Mouse (Mus musculus): ENCODE data around the gene Urb1. TPM values are rescaled to one million over a fixed set of nuclear protein-coding genes. Genes with fewer than 3 reads are reported as not detected.

Gene Urb1
- total RNA-seq, 2 experiments from 2014 or later: 20.9 to 26.4 TPM

DNA sequence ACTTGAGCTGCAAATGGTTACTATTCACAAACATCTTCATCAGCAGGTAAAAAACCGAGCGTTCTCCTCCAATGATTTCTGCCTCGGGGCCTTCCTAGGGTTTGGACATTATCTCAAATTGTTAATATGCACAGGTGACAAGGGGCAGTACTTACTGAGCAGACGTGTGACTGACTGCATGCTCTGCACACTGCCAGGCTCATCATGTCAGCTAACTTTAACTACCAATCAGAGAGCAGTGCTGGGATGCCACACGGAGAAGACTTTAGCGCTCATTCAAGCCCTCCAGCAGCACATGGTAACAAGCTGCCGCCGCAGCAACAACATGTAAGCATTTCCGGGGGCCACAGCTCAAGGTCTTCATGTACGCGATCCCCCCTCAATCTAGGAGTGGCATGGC is 26.9 kb downstream of the Urb1 start:
- no peak for ATAC-seq (replicated peaks; ENCODE audit: low FRiP score, low TSS enrichment, poor library complexity, severe bottlenecking)

DNA sequence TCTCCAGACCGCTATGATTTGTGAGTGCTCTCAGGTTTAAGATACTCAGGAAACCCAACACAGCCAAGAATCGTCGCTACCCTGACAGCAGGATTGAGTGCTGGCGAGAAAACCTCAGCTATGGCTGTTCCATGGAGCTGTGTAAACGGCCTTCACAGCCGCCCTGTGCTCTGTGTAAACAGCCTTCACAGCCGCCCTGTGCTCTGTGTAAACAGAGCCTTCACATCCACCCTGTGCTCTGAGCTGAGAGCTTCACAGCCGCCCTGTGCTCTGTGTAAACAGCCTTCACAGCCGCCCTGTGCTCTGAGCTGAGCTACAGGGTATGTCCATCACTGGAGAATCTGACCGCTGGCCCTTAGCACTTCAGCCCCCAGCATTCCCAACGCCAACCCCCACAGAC is 30.4 kb downstream of the Urb1 start:
- ATAC-seq (replicated peaks; ENCODE audit: low FRiP score, low TSS enrichment, poor library complexity, severe bottlenecking): no peak

DNA sequence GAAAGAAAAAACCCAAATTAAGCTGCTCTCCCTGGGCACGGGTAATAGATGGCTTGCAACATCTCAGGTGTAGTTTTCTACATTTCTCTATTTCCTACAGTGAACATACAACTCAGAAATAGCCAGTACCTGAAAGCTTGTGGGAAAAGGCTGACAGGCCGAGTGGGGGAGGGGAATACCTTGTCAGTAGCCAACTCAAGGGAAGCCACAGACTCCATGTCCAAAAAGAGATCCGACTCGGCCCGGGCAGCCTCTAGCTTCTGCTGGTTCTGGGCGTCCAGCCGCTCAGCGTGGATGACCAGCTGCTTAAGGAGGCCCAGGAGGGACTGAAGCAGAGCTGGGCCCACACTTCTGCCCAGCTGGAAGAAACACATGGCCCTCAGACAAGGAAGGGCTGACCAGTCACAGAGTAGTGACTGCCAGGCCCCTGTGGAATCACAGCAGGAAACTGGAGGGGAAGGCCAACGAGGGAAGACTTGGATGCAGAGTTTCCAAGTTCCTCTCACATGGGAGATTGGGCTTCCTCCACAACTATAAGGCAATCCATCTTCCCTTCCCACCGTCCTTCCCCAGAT is 34.2 kb downstream of the Urb1 start:
- ATAC-seq (replicated peaks; ENCODE audit: low FRiP score, low TSS enrichment, poor library complexity, severe bottlenecking): no peak

DNA sequence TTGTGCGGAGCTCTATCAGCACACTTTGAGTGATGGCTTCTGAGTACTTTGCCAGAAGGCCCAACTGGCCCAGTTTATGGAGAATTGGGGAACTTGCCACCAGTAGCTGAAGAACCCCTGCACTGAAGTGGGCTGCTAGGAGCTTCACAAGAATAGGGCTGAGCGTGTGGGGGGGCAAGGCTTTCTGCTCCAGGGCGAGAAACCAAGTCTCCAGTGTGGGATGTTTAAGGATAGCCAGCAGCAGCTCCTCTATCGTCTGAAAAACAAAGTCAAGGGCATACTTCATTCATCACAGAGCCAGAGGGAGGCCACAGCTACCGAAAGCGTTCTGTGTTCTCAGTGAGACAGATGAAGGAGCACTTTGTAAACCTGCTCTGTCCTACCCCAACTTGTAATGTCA is 35.6 kb downstream of the Urb1 start:
- ATAC-seq (replicated peaks; ENCODE audit: low FRiP score, low TSS enrichment, poor library complexity, severe bottlenecking): no peak

DNA sequence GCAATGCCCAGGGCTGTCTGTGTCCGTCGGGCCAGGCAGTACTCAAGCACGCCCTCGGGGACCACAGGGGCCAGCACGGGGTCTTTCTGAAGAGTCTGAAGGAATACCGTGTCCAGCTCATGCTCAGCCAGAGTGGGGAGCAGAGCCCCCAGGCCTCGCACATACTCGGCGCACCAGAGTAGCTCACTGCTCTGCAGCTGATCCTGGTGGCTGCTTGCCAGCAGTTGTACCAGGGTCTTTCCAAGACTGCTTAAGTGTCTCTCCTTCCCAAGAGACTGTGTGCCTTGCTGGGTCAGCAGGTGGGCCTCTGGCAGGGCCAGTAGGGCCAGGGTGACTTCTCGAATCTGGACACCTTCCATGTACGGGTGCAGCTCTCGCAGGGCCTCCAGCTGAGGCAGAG is 36.0 kb downstream of the Urb1 start:
- ATAC-seq (replicated peaks; ENCODE audit: low FRiP score, low TSS enrichment, poor library complexity, severe bottlenecking): no peak

DNA sequence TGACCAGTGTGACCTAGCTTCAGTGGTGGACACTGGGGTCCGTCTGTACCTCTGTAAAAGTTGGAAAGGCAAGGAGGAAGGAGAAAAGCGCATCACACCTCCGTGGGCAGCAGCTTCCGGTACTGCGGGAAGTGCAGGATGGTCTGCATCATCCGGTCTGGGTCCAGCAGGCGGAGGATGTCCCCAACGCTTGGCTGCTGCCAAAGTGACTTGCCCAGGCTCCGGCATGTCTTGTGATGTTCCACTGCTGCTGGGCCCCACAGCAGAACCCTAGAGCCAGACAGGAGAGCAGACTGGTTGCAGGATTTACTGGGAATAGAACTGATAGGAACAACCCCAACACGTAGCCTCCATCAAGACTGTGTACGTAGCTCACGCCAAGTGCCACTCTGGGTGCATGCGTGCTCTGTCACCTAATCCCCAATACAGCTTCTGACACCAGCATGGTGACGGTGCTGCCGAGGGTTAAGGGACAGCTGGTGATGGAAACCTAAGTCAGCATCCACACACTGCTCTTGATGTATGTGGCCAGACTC is 43.2 kb downstream of the Urb1 start:
- no peak for ATAC-seq (replicated peaks; ENCODE audit: low FRiP score, low TSS enrichment, poor library complexity, severe bottlenecking)

DNA sequence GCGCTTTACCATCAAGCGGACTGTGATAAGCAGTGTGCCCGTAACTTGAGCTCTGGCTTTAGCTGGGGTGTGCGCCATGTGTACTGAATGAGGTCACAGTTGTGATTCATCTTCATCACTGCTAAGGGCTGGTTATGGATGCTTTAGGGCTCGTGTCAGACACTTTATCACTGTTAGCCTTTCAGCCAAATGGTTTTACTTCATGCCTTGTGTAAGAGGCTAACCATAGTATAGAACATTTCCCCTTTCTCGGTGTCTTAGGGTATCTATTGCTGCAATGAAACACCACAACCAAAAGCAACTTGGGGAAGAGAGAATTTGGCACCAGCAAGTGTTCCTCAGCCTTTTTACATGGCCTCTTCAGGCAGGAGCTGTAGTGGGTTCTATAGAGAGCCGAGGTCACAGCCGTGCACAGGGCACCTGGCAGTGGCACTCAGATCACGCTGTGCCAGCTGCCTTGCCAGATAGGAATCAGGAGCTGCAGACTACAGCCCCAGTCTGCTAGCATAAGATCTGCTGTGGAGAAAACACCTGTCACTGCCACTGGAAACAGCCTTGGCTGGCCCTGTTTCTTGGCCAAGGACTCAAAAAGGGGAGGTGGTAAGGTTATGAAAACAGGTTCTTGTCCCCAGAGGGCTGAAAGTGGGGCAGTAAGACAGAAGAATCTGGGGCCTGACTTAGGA is 44.9 kb downstream of the Urb1 start:
- ATAC-seq (replicated peaks; ENCODE audit: low FRiP score, low TSS enrichment, poor library complexity, severe bottlenecking): peak; percentile 80

DNA sequence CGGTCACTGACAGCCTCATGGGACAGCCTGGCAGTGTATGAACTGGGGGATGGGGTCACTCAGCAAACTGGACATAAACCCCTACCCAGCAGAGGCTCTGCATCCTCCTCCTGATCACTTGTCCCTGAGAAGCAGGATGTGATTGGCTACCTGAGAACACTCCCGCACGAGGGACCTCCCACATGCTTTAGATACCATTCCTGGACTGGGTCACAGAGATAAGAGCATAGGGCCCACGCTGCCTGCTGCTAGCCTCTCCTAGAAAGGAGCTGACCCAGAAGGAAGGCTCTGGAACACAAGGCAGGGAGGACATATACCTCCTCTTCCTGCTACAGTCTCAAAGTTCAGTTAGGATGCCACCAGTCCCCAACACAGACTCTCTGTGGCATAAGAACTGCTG is 49.7 kb downstream of the Urb1 start:
- ATAC-seq (replicated peaks; ENCODE audit: low FRiP score, low TSS enrichment, poor library complexity, severe bottlenecking): peak; percentile 93

DNA sequence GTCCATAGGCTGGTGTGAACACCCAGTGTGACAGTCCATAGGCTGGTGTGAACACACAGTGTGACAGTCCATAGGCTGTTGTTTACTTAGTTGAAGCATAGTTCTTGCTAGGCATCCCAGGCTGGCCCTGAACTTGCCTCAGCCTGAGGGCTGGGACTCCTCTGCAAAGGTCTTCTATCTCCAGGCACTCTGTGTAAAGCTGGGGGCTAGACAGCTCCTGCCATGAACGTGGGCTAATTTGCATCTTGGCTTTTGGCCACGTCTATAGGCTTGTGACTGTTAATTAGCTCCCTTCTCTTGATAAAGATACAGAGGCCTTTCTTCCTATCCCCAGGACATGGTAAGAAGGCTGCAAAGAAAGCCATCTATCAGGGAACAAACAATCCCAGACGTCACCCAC is 50.9 kb downstream of the Urb1 start:
- peak; percentile 35 for ATAC-seq (replicated peaks; ENCODE audit: low FRiP score, low TSS enrichment, poor library complexity, severe bottlenecking)

DNA sequence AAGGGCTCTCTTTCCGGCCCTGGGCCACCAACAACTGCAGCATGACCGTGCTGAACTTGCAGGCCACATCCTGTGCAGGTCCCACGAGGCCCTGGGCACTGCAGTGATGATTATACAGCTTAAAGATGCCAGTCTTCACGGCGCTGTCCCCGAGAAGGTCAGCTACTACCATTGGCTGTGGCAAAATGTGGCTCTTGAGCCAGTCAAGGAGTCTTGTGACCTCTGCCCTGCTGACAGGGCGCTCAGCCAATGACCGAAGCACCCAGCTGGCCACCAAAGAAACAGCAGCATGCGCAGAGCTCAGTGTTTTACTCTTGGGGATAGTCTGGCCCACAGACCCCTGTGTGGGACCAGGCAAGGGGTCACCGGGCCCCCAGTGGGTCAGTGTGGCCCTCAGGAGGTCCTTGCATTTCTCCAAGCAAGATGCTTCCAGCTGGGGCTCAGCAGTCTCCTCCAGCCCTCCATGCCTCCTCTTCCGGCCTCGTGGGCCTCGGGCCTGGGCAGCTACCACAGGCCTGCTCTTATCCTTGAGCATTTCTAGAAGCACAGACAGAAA is 56.7 kb downstream of the Urb1 start:
- no peak for ATAC-seq (replicated peaks; ENCODE audit: low FRiP score, low TSS enrichment, poor library complexity, severe bottlenecking)

DNA sequence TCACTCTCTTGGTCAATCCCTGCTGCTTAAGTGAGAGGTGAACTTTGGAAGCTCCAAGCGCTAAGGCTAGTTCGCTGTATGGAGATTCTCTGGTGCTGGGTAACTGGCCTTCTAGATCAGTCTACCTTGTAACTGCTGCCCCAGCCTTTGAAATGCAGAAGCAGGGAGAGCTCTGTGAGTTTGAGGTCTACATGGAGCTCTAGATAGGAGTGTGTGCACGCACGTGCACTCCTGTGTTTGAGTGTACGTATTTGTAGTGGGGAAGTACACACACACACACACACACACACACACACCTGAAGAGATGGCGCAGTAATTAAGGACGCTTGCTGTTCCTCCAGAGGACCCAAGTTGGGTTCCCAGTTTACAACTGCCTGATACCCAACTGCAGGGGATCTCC is 62.0 kb downstream of the Urb1 start:
- ATAC-seq (replicated peaks; ENCODE audit: low FRiP score, low TSS enrichment, poor library complexity, severe bottlenecking): no peak

DNA sequence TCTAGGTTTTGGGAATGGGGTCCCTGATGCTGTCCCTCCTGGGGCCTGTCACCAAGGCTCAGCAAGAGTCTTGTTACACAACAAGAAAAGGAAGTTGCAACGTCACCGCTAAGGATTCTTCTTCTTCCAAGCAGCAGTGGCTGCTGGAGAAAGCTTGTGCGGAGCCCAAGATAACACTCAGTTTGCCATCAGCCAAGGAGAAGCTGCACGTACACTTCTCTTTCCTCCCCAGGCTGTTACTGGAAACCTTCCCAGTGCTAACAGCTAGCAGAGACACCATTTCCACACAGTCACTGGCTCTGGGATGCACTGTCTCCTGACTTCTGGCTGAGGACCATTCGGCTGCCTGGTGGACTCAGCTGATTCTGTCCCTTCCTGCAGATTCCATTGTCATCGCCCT is 63.1 kb downstream of the Urb1 start:
- no peak for ATAC-seq (replicated peaks; ENCODE audit: low FRiP score, low TSS enrichment, poor library complexity, severe bottlenecking)

DNA sequence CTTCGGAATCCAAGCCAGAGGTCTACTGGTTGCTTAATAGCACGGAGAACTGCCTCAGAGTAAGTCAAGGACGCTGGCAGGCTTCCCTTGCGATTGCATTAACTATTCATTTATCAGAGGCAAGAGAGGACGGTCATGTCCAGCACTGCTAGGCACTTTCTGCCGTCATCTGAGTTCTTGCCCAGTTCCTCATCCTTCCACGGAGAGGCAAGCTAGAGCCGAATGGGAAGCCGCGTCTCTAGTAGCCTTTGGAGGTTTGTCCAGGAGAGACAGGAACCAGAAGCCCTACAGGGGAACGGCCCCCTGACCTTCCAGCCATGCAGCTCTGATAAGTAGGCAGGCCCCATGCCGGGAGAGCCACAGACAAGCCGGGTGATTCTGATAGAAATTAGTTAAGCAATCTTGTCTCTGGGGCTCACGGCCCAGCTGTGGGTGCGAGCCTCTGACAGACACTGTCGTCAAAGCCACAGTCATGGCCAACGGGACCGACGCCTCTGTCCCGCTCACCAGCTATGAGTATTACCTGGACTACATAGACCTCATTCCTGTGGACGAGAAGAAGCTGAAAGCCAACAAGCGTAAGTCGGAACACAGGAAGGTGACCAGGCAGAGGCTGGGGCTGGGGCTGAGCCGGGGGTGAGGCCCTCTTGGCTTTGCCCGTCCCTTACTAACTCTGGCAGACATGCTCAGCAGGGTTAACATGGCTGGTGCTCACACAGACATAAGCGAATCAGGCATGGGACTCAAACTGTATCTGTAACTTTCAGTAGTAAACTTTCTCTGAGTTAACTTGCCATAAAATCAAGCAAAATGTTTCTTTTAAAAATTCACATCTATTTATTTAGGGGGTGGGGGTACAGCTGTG is 71.9 kb downstream of the Urb1 start, which contains the start of gene Mrap:
Gene Mrap (plus strand): TSS at position 116 of the 865 bp plus-strand sequence.
- ATAC-seq (replicated peaks; ENCODE audit: low FRiP score, low TSS enrichment, poor library complexity, severe bottlenecking): no peak

DNA sequence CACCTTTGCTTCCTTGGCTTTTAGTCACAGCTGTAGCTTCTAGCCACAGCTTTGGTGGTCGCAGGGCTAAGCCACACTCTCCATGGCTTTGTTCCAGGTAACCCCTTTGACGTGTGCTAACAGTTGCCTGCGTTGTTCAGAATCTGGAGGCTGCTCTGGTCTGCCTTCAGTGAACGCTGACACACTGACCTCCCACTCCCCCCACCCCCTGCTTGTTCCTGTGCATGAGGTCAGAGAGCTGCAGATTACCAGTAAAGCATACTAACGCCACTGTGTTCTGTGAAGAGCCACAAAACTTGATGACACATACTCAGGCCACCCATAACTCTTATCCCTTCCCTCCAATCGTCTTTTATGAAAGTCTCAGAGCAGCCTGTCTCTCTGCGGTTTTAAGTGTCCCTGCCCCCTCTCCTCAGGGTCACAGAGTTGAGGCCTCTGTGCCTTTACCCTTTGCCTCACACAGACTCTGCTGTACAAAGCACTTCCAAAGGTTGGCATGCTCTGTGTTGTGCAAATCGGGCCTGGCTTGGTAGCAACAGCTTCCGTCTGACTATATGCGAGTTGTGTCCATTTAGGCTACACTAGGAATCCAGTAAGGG is 73.4 kb downstream of the Urb1 start:
- no peak for ATAC-seq (replicated peaks; ENCODE audit: low FRiP score, low TSS enrichment, poor library complexity, severe bottlenecking)

DNA sequence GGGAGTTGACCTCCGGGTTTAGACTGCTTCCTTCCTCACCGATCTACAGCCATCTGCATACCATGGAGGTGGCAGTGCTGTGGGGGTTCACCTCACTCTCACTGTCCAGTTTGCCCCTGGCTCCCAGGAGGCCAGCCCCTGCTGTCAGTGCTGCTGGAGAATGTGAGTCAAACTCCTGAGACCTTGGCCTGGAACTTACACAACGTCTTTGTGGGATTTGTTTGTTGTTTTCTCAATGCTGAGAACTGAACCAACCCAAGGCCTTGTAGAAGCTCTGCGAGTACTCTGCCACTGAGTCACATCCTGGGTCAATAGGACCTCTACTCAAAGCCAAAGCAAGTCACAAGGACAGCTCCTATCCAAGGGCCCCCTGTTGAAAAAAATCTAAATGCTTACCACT is 74.6 kb downstream of the Urb1 start:
- ATAC-seq (replicated peaks; ENCODE audit: low FRiP score, low TSS enrichment, poor library complexity, severe bottlenecking): no peak

DNA sequence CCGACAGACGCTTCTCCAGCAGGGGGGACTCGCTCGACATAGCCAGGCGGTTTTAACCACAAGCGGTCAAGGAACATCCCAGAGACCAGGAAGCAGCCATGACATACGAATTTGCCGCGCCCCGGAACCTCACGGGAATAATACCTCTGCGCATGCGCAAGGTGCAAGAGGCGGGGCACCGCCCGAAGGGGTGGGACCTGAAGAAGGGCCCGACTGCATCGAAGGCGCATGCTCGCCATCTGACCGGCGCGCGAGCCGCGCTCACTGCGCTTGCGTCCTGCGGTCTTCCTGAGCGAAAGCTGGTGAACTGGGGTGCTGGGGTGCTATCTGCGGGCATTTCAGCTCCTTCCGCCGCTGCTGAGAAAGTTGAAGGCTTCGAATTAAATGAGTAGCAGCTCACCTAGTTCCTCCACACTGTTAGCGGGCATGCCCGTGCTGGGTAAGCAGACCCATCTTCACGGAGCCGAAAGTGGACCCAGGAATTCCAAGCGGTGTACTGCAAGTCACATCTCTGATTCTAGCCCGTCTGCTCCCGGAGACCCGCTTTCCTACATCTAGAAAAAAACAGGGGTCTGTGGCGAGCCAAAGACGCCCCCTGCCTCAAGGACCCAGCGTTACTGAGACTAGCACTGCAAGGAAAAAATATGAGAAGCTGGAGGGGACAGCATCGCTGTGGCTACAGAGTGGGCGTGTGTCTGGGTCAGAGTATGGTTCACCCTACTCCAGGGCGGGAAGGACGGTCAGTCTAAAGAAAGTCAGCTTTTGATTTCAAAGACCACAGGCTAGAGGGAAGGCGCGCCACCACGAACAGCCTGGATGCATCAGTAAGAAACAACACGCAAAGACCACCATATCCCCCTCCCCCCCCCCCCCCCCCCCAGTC is 82.7 kb downstream of the Urb1 start, which contains the start of gene Mis18a:
Gene Mis18a (minus strand): TSS at position 172 of the 883 bp plus-strand sequence.
- peak; percentile 96 for ATAC-seq (replicated peaks; ENCODE audit: low FRiP score, low TSS enrichment, poor library complexity, severe bottlenecking)

DNA sequence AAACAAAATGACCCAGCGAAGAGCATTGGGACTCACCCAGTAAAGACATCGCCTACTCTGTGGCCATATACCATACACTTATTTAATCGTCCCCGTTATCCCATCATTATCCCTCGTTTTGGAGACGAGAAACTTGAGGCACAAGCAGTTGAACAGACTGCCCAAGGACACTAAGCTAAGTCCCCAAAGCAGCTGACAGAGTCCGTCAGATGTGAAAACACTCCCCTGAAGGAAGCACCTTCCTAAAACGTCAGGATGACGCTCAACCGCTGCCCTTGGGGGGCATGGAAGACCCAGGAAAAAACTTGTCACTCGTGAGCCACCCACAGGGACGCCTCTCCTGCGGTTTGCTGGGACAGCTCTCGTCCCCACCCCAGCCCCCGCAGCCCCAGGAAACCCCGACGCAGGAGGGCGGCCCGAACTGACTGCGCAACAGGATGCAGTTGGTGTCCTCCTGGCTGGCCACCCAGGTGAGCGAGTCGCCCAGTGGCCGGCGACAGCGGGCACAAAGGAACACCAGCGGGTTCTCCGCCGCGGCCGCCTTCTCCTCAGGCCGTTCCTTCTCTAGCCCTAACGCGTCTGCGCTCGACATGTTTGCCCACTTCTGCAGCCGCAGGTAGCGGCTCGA is 83.5 kb downstream of the Urb1 start:
- peak; percentile 46 for ATAC-seq (replicated peaks; ENCODE audit: low FRiP score, low TSS enrichment, poor library complexity, severe bottlenecking)

DNA sequence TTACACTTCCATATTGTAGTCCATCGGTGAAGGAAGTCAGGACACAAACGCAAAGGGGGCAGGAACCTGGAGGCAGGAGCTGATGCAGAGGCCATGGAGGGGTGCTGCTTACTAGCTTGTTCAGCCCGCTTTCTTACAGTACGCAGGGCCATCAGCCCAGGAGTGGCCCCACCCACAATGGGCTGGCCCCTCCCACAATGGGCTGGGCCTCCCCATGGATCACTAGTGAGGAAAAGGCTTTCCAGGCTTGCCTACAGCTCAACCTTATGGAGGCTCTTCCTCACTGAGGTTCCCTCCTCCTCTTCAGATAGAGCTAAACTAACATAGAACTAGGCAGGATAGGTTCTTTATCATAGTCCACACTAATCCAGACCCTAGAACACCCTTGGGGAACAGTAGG is 86.2 kb downstream of the Urb1 start:
- no peak for ATAC-seq (replicated peaks; ENCODE audit: low FRiP score, low TSS enrichment, poor library complexity, severe bottlenecking)
